Mouse (Mus musculus) heart, adult 18-20 months (tissue): Measurements from ENCODE around the gene Cd55. TPM values are rescaled to one million over a fixed set of nuclear protein-coding genes. Genes with fewer than 3 reads are reported as not detected.
"Not testable (repeated sequence)": the region's sequence is repeated elsewhere in the genome, so short reads cannot be mapped to it uniquely, and the experiment has no call there.

Experiments used
- DNase-seq, 2 experiments: peaks; one replicate each; pipeline ENCODE4 v3.0.0; 2021 to 2022; ENCODE audit warnings: mixed read lengths in 1 of 2
- total RNA-seq, 2 experiments: library from RNA; stranded (reverse); gene quantifications; 2 replicates each; pipeline ENCODE4 v1.2.3; 2021

The Cd55 gene
- total RNA-seq, 2 experiments from 2014 or later, result 6.6 to 11.2 TPM

DNA sequence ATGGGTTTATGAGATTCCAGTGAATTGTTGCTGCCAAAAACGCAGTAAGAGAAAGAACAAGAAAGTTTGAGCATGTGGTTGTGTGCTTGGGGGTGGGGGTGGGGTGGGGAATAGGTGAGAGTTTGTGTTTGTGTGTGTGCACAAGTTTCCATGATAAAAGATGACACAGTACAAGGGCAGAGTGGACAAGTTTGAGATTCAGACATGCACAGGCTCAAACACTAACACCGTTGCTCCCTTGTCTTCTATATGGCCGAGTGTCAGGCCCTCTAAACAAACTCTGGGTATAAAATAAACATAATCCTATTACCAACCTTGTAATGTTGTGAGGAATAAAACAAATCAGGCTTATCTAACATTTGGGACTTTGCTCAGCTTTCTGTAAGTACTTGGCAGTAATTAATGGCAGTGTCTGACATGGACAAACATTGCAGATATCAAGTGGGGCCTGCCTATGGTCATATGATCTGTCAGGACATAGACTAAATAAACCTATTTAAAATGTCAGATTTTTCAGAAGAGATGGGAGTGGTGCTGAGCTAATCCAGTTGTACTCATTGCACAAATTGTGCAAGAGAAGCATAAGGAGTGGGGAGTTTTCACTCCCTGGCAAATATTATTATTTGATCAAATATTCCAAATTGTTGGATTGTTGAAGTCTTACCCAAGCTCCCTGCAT is 35.2 kb downstream of the Cd55 start:
- DNase-seq, result not testable (repeated sequence)

- peak in 1 of 2 experiments; percentile 3 for DNase-seq
Measured at GRCm38 (mm10) chr1:130422664-130423111, 39.9 kb downstream of the Cd55 start, which contains the start of gene Cd55b. Cd55b (minus strand) TSS chr1:130423009.

- not testable (repeated sequence) for DNase-seq
Measured at GRCm38 (mm10) chr1:130422033-130422432, 40.5 kb downstream of the Cd55 start.

- DNase-seq, result not testable (repeated sequence)
Measured at GRCm38 (mm10) chr1:130397109-130397508, 65.4 kb downstream of the Cd55 start.

Other genes with a start within 250 kb of the Cd55 start
- not detected for gene Cd55b, start 39.7 kb downstream of the Cd55 start, total RNA-seq
- not detected for gene Zp3r, start 166.9 kb upstream of the Cd55 start, total RNA-seq
- gene C4bp, start 198.9 kb upstream of the Cd55 start, total RNA-seq, result not detected